Mouse (Mus musculus): ENCODE measurements around the gene Mmrn1. TPM values are rescaled to one million over a fixed set of nuclear protein-coding genes. Genes with fewer than 3 reads are reported as not detected.

Mmrn1 gene
- polyA plus RNA-seq, 1 experiment from 2014 or later = 6.8 TPM

DNA sequence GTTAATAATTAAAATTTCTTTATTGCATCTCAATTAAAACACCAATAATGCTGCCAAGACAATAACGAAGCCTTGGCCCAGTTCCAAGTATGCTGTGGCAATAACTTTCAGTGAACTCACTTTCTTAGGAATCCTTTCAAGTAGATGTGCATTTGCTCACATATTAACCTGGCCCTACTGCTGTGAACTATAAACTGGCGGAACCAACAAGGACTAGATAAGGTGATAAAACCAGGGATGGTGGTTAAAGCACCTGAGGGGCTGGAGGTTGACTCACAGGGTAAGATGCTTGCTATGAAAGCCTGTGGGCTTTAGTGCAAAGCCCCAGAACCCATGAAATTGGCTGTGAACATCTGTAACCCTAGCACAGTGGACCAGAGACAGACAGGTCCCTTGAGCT, 54.3 kb downstream of the Mmrn1 start:
- DNase-seq (ENCODE audit: low spot score) (no peak), ATAC-seq (ENCODE audit: insufficient number of reproducible peaks, low FRiP score, low TSS enrichment, low read depth) (no peak)
- no peak overlapping the region for H3K4me2 ChIP-seq (ENCODE audit: low read depth, severe bottlenecking)
- H3K4me1 ChIP-seq (ENCODE audit: control insufficient read depth, insufficient read depth, low read length) = no peaks in the 10 kb centered on the region
- no peak overlapping the region for H3K4me3 ChIP-seq (ENCODE audit: low read depth, low read length)
- H3K27me3 ChIP-seq (ENCODE audit: control insufficient read depth, insufficient read depth, low read length) = no peaks in the 10 kb centered on the region
- no peaks in the 10 kb centered on the region for H3K36me3 ChIP-seq (ENCODE audit: control insufficient read depth, insufficient read depth, low read length)
- H3K27ac ChIP-seq (replicated peaks; ENCODE audit: low read depth, low read length) = no peak overlapping the region
- 81% methylated on average over 2 of the region's 2 CpGs for WGBS
- no peak overlapping the region for H3K9ac ChIP-seq (ENCODE audit: low read length)
- H3K9me3 ChIP-seq (ENCODE audit: control insufficient read depth, low read length) = no peaks in the 10 kb centered on the region

GRCm38 (mm10) chr6:60984360-60984759, 59.6 kb downstream of the Mmrn1 start:
- Histone ChIP-seq H3K4me2 (ENCODE audit: low read depth, severe bottlenecking) (no peak overlapping the region), H3K4me3 (ENCODE audit: low read depth, low read length) (no peak overlapping the region), H3K27ac (replicated peaks; ENCODE audit: low read depth, low read length) (no peak overlapping the region), H3K9me3 (ENCODE audit: control insufficient read depth, low read length) (no peaks in the 10 kb centered on the region), H3K9ac (ENCODE audit: low read length) (no peak overlapping the region), H3K4me1 (ENCODE audit: control insufficient read depth, insufficient read depth, low read length) (no peaks in the 10 kb centered on the region), H3K27me3 (ENCODE audit: control insufficient read depth, insufficient read depth, low read length) (no peaks in the 10 kb centered on the region), H3K36me3 (ENCODE audit: control insufficient read depth, insufficient read depth, low read length) (no peaks in the 10 kb centered on the region)
- WGBS = 90% methylated on average over 1 of the region's 1 CpGs
- no peak for ATAC-seq (ENCODE audit: insufficient number of reproducible peaks, low FRiP score, low TSS enrichment, low read depth)
- DNase-seq (ENCODE audit: low spot score) = no peak

GRCm38 (mm10) chr6:60985919-60986318, 61.1 kb downstream of the Mmrn1 start:
- Histone ChIP-seq H3K9ac (ENCODE audit: low read length) (no peak overlapping the region), H3K36me3 (ENCODE audit: control insufficient read depth, insufficient read depth, low read length) (no peaks in the 10 kb centered on the region), H3K27ac (replicated peaks; ENCODE audit: low read depth, low read length) (no peak overlapping the region), H3K4me1 (ENCODE audit: control insufficient read depth, insufficient read depth, low read length) (no peaks in the 10 kb centered on the region), H3K4me2 (ENCODE audit: low read depth, severe bottlenecking) (no peak overlapping the region), H3K4me3 (ENCODE audit: low read depth, low read length) (no peak overlapping the region), H3K27me3 (ENCODE audit: control insufficient read depth, insufficient read depth, low read length) (no peaks in the 10 kb centered on the region), H3K9me3 (ENCODE audit: control insufficient read depth, low read length) (no peaks in the 10 kb centered on the region)
- ATAC-seq (ENCODE audit: insufficient number of reproducible peaks, low FRiP score, low TSS enrichment, low read depth) = no peak
- 55% methylated on average over 2 of the region's 2 CpGs for WGBS
- DNase-seq (ENCODE audit: low spot score) = no peak

DNA sequence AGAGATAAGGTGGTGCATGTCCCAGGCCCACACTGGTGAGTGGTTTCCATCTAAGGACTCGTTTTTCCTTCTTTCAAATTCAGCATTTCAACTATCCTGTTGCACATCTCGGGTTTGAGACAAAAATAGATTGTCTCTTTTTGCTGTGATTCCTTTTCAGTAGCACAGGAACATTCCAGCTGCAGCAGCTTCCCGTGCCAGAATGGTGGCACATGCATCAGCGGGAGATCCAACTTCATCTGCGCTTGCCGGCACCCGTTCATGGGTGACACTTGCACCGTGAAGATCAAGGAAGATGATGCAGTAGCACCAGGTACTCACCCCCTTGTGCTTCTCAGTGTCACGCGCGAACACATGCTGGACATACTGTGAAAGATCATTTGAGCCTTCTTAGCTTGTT, 62.1 kb downstream of the Mmrn1 start:
- WGBS = 88% methylated on average over 11 of the region's 11 CpGs
- no peak for DNase-seq (ENCODE audit: low spot score)
- no peak for ATAC-seq (ENCODE audit: insufficient number of reproducible peaks, low FRiP score, low TSS enrichment, low read depth)
- H3K27ac ChIP-seq (replicated peaks; ENCODE audit: low read depth, low read length) = no peak overlapping the region
- H3K9ac ChIP-seq (ENCODE audit: low read length) = no peak overlapping the region
- H3K36me3 ChIP-seq (ENCODE audit: control insufficient read depth, insufficient read depth, low read length) = no peaks in the 10 kb centered on the region
- no peak overlapping the region for H3K4me2 ChIP-seq (ENCODE audit: low read depth, severe bottlenecking)
- no peaks in the 10 kb centered on the region for H3K9me3 ChIP-seq (ENCODE audit: control insufficient read depth, low read length)
- H3K4me3 ChIP-seq (ENCODE audit: low read depth, low read length) = no peak overlapping the region
- no peaks in the 10 kb centered on the region for H3K27me3 ChIP-seq (ENCODE audit: control insufficient read depth, insufficient read depth, low read length)
- no peaks in the 10 kb centered on the region for H3K4me1 ChIP-seq (ENCODE audit: control insufficient read depth, insufficient read depth, low read length)

GRCm38 (mm10) chr6:60987804-60988203, 63.0 kb downstream of the Mmrn1 start:
- ATAC-seq (ENCODE audit: insufficient number of reproducible peaks, low FRiP score, low TSS enrichment, low read depth) (no peak), DNase-seq (ENCODE audit: low spot score) (no peak)
- Histone ChIP-seq H3K9me3 (ENCODE audit: control insufficient read depth, low read length) (no peaks in the 10 kb centered on the region), H3K27ac (replicated peaks; ENCODE audit: low read depth, low read length) (no peak overlapping the region), H3K4me2 (ENCODE audit: low read depth, severe bottlenecking) (no peak overlapping the region), H3K9ac (ENCODE audit: low read length) (no peak overlapping the region), H3K4me1 (ENCODE audit: control insufficient read depth, insufficient read depth, low read length) (no peaks in the 10 kb centered on the region), H3K36me3 (ENCODE audit: control insufficient read depth, insufficient read depth, low read length) (no peaks in the 10 kb centered on the region), H3K27me3 (ENCODE audit: control insufficient read depth, insufficient read depth, low read length) (no peaks in the 10 kb centered on the region), H3K4me3 (ENCODE audit: low read depth, low read length) (no peak overlapping the region)
- 94% methylated on average over 3 of the region's 3 CpGs for WGBS

DNA sequence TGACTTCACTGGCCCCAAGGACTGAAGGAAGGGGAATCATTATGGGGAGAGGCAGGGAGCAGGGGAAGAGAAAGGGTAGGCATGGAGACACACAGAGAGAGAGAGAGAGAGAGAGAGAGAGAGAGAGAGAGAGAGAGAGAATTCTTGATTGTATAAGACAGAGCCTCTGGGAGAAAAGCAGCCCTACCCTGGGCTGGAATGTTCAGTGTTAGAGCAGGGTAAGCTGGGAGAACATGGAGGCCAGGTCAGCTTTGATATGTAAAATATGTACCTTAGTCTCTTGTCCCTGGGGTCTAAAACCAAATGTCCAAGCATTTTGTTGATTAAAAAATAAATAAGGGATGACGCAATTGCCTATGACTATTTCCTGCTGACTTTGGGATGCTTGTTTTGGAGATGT, 67.6 kb downstream of the Mmrn1 start:
- H3K4me1 ChIP-seq (ENCODE audit: control insufficient read depth, insufficient read depth, low read length) = no peaks in the 10 kb centered on the region
- no peak overlapping the region for H3K27ac ChIP-seq (replicated peaks; ENCODE audit: low read depth, low read length)
- no peaks in the 10 kb centered on the region for H3K27me3 ChIP-seq (ENCODE audit: control insufficient read depth, insufficient read depth, low read length)
- H3K9ac ChIP-seq (ENCODE audit: low read length) = no peak overlapping the region
- no peak for ATAC-seq (ENCODE audit: insufficient number of reproducible peaks, low FRiP score, low TSS enrichment, low read depth)
- no peak for DNase-seq (ENCODE audit: low spot score)
- H3K4me2 ChIP-seq (ENCODE audit: low read depth, severe bottlenecking) = no peak overlapping the region
- H3K36me3 ChIP-seq (ENCODE audit: control insufficient read depth, insufficient read depth, low read length) = no peaks in the 10 kb centered on the region
- H3K9me3 ChIP-seq (ENCODE audit: control insufficient read depth, low read length) = no peaks in the 10 kb centered on the region
- H3K4me3 ChIP-seq (ENCODE audit: low read depth, low read length) = no peak overlapping the region
- WGBS = 89% methylated on average over 1 of the region's 1 CpGs

DNA sequence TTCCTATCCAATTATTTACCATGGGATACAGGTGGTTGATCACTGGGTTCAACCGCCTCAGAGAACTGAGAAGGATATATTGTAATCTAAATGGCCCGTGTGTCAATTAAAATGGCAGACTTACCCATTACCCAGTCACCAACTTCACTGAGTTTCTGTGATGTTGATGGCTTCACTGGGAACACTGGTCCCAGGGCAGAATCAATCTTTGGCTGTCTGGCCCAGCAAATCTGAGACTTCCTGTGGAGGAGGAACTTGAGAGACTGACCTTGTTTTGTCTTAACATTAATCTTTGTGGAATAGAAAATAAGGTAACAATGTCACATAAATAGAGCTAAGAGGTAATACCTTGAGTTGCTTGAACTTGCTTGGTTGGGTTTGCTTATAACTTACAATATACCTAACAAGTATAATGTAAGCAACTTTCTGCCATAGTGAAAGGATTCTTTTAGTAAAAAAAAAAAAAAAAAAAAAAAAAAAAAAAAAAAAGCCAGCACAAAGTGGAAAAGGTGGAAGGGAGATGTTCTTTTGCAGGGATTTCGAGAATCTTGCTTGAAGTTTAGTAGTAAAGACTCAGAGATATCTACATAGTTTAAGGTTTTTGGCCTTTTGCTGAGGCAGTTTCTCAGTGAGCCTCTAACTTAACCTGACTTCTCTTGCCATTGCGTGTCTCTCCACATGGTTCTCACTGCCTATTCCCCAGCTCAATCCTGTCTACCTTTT, 68.8 kb downstream of the Mmrn1 start:
- Histone ChIP-seq H3K36me3 (ENCODE audit: control insufficient read depth, insufficient read depth, low read length) (no peaks in the 10 kb centered on the region), H3K27ac (replicated peaks; ENCODE audit: low read depth, low read length) (no peak overlapping the region), H3K27me3 (ENCODE audit: control insufficient read depth, insufficient read depth, low read length) (no peaks in the 10 kb centered on the region), H3K4me3 (ENCODE audit: low read depth, low read length) (no peak overlapping the region), H3K4me2 (ENCODE audit: low read depth, severe bottlenecking) (no peak overlapping the region), H3K4me1 (ENCODE audit: control insufficient read depth, insufficient read depth, low read length) (no peaks in the 10 kb centered on the region), H3K9ac (ENCODE audit: low read length) (no peak overlapping the region), H3K9me3 (ENCODE audit: control insufficient read depth, low read length) (no peaks in the 10 kb centered on the region)
- no peak for ATAC-seq (ENCODE audit: insufficient number of reproducible peaks, low FRiP score, low TSS enrichment, low read depth)
- WGBS = 70% methylated on average over 4 of the region's 4 CpGs
- no peak for DNase-seq (ENCODE audit: low spot score)

DNA sequence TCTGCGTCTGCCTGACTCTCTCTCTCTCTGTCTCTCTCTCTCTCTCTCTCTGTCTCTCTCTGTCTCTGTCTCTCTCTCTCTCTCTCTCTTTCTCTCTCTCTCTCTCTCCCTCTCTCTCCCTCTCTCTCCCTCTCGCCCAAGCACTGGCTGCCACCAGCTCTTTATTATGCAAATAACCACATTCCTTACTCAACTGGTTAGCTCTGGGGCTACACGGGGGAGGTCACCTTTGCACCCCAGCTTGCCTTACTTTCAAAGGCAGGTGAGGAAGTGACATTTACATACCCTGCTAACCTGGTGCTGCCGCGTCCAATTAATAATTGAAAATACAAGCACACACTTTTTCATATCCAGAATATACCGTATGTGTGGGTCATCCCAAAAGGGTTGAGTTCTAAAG, 69.3 kb downstream of the Mmrn1 start:
- Histone ChIP-seq H3K4me1 (ENCODE audit: control insufficient read depth, insufficient read depth, low read length) (no peaks in the 10 kb centered on the region), H3K9me3 (ENCODE audit: control insufficient read depth, low read length) (no peaks in the 10 kb centered on the region), H3K36me3 (ENCODE audit: control insufficient read depth, insufficient read depth, low read length) (no peaks in the 10 kb centered on the region), H3K9ac (ENCODE audit: low read length) (no peak overlapping the region), H3K27me3 (ENCODE audit: control insufficient read depth, insufficient read depth, low read length) (no peaks in the 10 kb centered on the region), H3K27ac (replicated peaks; ENCODE audit: low read depth, low read length) (no peak overlapping the region), H3K4me2 (ENCODE audit: low read depth, severe bottlenecking) (no peak overlapping the region), H3K4me3 (ENCODE audit: low read depth, low read length) (no peak overlapping the region)
- WGBS = 35% methylated on average over 6 of the region's 6 CpGs
- DNase-seq (ENCODE audit: low spot score) (no peak), ATAC-seq (ENCODE audit: insufficient number of reproducible peaks, low FRiP score, low TSS enrichment, low read depth) (no peak)

DNA sequence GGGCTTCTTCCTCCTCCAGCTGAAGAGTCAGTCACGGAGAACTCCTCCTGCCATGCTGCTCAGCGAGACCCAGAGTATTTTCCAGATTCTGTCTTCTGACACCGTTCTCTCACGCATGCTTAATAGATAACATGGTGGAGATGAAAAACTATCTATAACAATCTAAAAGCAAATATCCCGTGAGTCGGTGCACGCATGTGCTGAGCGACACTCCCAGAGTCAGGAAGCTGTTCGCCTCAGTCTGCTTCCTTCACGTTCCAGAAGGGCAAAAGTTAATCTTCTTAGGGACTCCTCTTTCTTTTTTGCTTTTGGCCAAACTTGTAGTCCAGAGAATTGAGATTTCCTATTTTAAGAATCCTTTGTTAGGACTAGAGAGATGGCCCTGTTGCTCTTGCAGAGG, 69.7 kb downstream of the Mmrn1 start:
- Histone ChIP-seq H3K27ac (replicated peaks; ENCODE audit: low read depth, low read length) (no peak overlapping the region), H3K9ac (ENCODE audit: low read length) (no peak overlapping the region), H3K4me3 (ENCODE audit: low read depth, low read length) (no peak overlapping the region), H3K27me3 (ENCODE audit: control insufficient read depth, insufficient read depth, low read length) (no peaks in the 10 kb centered on the region), H3K9me3 (ENCODE audit: control insufficient read depth, low read length) (no peaks in the 10 kb centered on the region), H3K36me3 (ENCODE audit: control insufficient read depth, insufficient read depth, low read length) (no peaks in the 10 kb centered on the region), H3K4me2 (ENCODE audit: low read depth, severe bottlenecking) (no peak overlapping the region), H3K4me1 (ENCODE audit: control insufficient read depth, insufficient read depth, low read length) (no peaks in the 10 kb centered on the region)
- no peak for ATAC-seq (ENCODE audit: insufficient number of reproducible peaks, low FRiP score, low TSS enrichment, low read depth)
- DNase-seq (ENCODE audit: low spot score) = no peak
- WGBS = 60% methylated on average over 10 of the region's 10 CpGs
